Mouse (Mus musculus) liver, embryonic 16.5 days (tissue): ENCODE data around the gene D1Ertd622e. TPM values are rescaled to one million over a fixed set of nuclear protein-coding genes. Genes with fewer than 3 reads are reported as not detected.

ENCODE experiments used
- ATAC-seq: fragments of 200-750 bp; cut with Nextera tagmentation; 2 replicates; pipeline ENCODE4 v1.8.0; 2017; ENCODE audit warnings: low read depth, mild to moderate bottlenecking, moderate number of reproducible peaks, moderate library complexity
- H3K27ac ChIP-seq: fragments of 300-500 bp; sonication (generic); 2 replicates; pipeline ENCODE4 v1.5.1; 2014; ENCODE audit warnings: mild to moderate bottlenecking, low read length
- H3K27me3 ChIP-seq: fragments of 300-500 bp; sonication (generic); 2 replicates; pipeline ENCODE4 v1.6.1; 2014; ENCODE audit warnings: low read depth, low read length, mixed read lengths; ENCODE audit not compliant: control insufficient read depth, insufficient read depth
- H3K36me3 ChIP-seq: fragments of 300-500 bp; sonication (generic); 2 replicates; pipeline ENCODE4 v1.6.1; 2014; ENCODE audit warnings: mild to moderate bottlenecking; ENCODE audit not compliant: control insufficient read depth, insufficient read depth
- H3K4me1 ChIP-seq: fragments of 300-500 bp; sonication (generic); 2 replicates; pipeline ENCODE4 v1.6.1; 2014; ENCODE audit warnings: low read depth, low read length, mixed read lengths; ENCODE audit not compliant: control insufficient read depth
- H3K4me2 ChIP-seq: fragments of 300-500 bp; sonication (generic); 2 replicates; pipeline ENCODE4 v1.6.1; 2014; ENCODE audit warnings: low read depth, low read length, mixed read lengths
- H3K4me3 ChIP-seq: fragments of 300-500 bp; sonication (generic); 2 replicates; pipeline ENCODE4 v1.5.1; 2014; ENCODE audit warnings: low read depth, mild to moderate bottlenecking, low read length
- H3K9ac ChIP-seq: fragments of 300-500 bp; sonication (generic); 2 replicates; pipeline ENCODE4 v1.6.1; 2014; ENCODE audit warnings: low read depth, low read length
- H3K9me3 ChIP-seq: fragments of 300-500 bp; sonication (generic); replicated peaks from 2 replicates; pipeline ENCODE4 v1.6.1; 2016; ENCODE audit warnings: low read length; ENCODE audit not compliant: control insufficient read depth
- WGBS: fragments of 180-500 bp; shearing (Covaris S2); extraction: QIAGEN DNeasy Blood & Tissue Kit; methylation state at CpG from one replicate; pipeline ENCODE4 v1.1.7; 2014; ENCODE audit not compliant: insufficient replicate concordance; 5-methylcytosine and 5-hydroxymethylcytosine counted together
- polyA plus RNA-seq: library from polyadenylated mRNA; unstranded; fragments of >200 nt; fragmentation: Nextera tagmentation; extraction: Ambion mirVana; gene quantifications from 2 replicates; pipeline ENCODE4 v1.2.1, GENCODE M21; 2015

Gene D1Ertd622e
- polyA plus RNA-seq, 1 experiment from 2014 or later = 43.7 TPM

- Histone ChIP-seq H3K4me2 (no peak overlapping the region), H3K9ac (no peak overlapping the region), H3K4me1 (peaks cover 12% of the 10 kb centered on the region), H3K27me3 (no peaks in the 10 kb centered on the region), H3K27ac (no peak overlapping the region), H3K4me3 (no peak overlapping the region), H3K9me3 (no peaks in the 10 kb centered on the region), H3K36me3 (no peaks in the 10 kb centered on the region; the same call in 1 of the 2 replicates)
- WGBS = 87% methylated on average over 8 of the region's 8 CpGs
- no peak for ATAC-seq
Observed at GRCm38 (mm10) chr1:97628016-97628415, 33.9 kb downstream of the D1Ertd622e start.

- Histone ChIP-seq H3K9me3 (no peaks in the 10 kb centered on the region), H3K4me2 (no peak overlapping the region), H3K4me1 (no peaks in the 10 kb centered on the region; the same call in 1 of the 2 replicates), H3K27me3 (no peaks in the 10 kb centered on the region), H3K36me3 (no peaks in the 10 kb centered on the region; the same call in 1 of the 2 replicates), H3K9ac (no peak overlapping the region), H3K4me3 (no peak overlapping the region), H3K27ac (no peak overlapping the region)
- 49% methylated on average over 6 of the region's 6 CpGs for WGBS
- ATAC-seq = no peak
Observed at GRCm38 (mm10) chr1:97625427-97625826, 36.4 kb downstream of the D1Ertd622e start.

GRCm38 (mm10) chr1:97624386-97624785, 37.5 kb downstream of the D1Ertd622e start:
- 52% methylated on average over 2 of the region's 2 CpGs for WGBS
- no peaks in the 10 kb centered on the region; the same call in 1 of the 2 replicates for H3K4me1 ChIP-seq

GRCm38 (mm10) chr1:97623214-97623856, 38.5 kb downstream of the D1Ertd622e start:
- 40% methylated on average over 1 of the region's 1 CpGs for WGBS
- ATAC-seq = no peak

More at GRCm38 (mm10) chr1:97624386-97624785, 37.5 kb downstream of the D1Ertd622e start:
- Histone ChIP-seq H3K36me3 (no peaks in the 10 kb centered on the region; the same call in 1 of the 2 replicates), H3K4me3 (no peak overlapping the region), H3K9me3 (no peaks in the 10 kb centered on the region), H3K27me3 (no peaks in the 10 kb centered on the region), H3K4me2 (no peak overlapping the region), H3K27ac (no peak overlapping the region), H3K9ac (no peak overlapping the region)
- no peak for ATAC-seq

GRCm38 (mm10) chr1:97622574-97623208, 39.2 kb downstream of the D1Ertd622e start:
- Histone ChIP-seq H3K4me2 (no peak overlapping the region), H3K4me3 (no peak overlapping the region), H3K9me3 (no peaks in the 10 kb centered on the region), H3K9ac (no peak overlapping the region), H3K27me3 (no peaks in the 10 kb centered on the region), H3K4me1 (no peaks in the 10 kb centered on the region; the same call in 1 of the 2 replicates), H3K27ac (no peak overlapping the region), H3K36me3 (no peaks in the 10 kb centered on the region; the same call in 1 of the 2 replicates)
- ATAC-seq = no peak
- WGBS = 42% methylated on average over 5 of the region's 5 CpGs

More at GRCm38 (mm10) chr1:97623214-97623856, 38.5 kb downstream of the D1Ertd622e start:
- no peak overlapping the region for H3K9ac ChIP-seq
- H3K27me3 ChIP-seq = no peaks in the 10 kb centered on the region
- no peaks in the 10 kb centered on the region for H3K9me3 ChIP-seq
- no peaks in the 10 kb centered on the region; the same call in 1 of the 2 replicates for H3K4me1 ChIP-seq
- no peak overlapping the region for H3K4me2 ChIP-seq
- no peak overlapping the region for H3K27ac ChIP-seq
- no peak overlapping the region for H3K4me3 ChIP-seq
- no peaks in the 10 kb centered on the region; the same call in 1 of the 2 replicates for H3K36me3 ChIP-seq

GRCm38 (mm10) chr1:97619621-97620320, 42.1 kb downstream of the D1Ertd622e start:
- WGBS = 85% methylated on average over 8 of the region's 8 CpGs
- Histone ChIP-seq H3K9me3 (no peaks in the 10 kb centered on the region), H3K9ac (no peak overlapping the region), H3K4me2 (no peak overlapping the region), H3K4me3 (no peak overlapping the region), H3K4me1 (no peaks in the 10 kb centered on the region), H3K27me3 (no peaks in the 10 kb centered on the region), H3K36me3 (no peaks in the 10 kb centered on the region), H3K27ac (no peak overlapping the region)
- ATAC-seq = no peak

GRCm38 (mm10) chr1:97615525-97615924, 46.3 kb downstream of the D1Ertd622e start:
- no peaks in the 10 kb centered on the region for H3K4me1 ChIP-seq
- H3K9me3 ChIP-seq = no peaks in the 10 kb centered on the region
- H3K4me3 ChIP-seq = no peak overlapping the region
- H3K4me2 ChIP-seq = no peak overlapping the region
- no peak overlapping the region for H3K27ac ChIP-seq
- H3K9ac ChIP-seq = no peak overlapping the region
- H3K27me3 ChIP-seq = no peaks in the 10 kb centered on the region
- no peak; the same call in 1 of the 2 replicates for ATAC-seq
- no peaks in the 10 kb centered on the region for H3K36me3 ChIP-seq
- 69% methylated on average over 1 of the region's 1 CpGs for WGBS

- Histone ChIP-seq H3K9ac (no peak overlapping the region), H3K4me2 (no peak overlapping the region), H3K9me3 (no peaks in the 10 kb centered on the region), H3K27me3 (no peaks in the 10 kb centered on the region), H3K27ac (no peak overlapping the region), H3K4me1 (no peaks in the 10 kb centered on the region), H3K36me3 (no peaks in the 10 kb centered on the region), H3K4me3 (no peak overlapping the region)
- no peak for ATAC-seq
- 83% methylated on average over 11 of the region's 11 CpGs for WGBS
Observed at GRCm38 (mm10) chr1:97614531-97615462, 47.1 kb downstream of the D1Ertd622e start.
